Mouse (Mus musculus) v-Abl transformed pro-B cells (cell line): ENCODE results near the gene Prss35.

Experiments used
- in situ Hi-C, 2 experiments: fragments of 400-800 bp; cut with MboI; formaldehyde crosslinking; loops; one replicate each; pipeline ENCODE4 v1.15.1; 2025; ENCODE audit not compliant: unreplicated experiment in 2 of 2

Prss35 gene

GRCm38 (mm10) chr9:86742959-86743911, at the start of gene Prss35:
Gene Prss35, plus strand, starts transcription at chr9:86743649.
- in situ Hi-C loops = no loop called here

- in situ Hi-C loops = no loop called here
Measured at GRCm38 (mm10) chr9:86693935-86694334, 49.5 kb upstream of the Prss35 start.

- in situ Hi-C loops = no loop called here
Measured at GRCm38 (mm10) chr9:86694644-86695043, 48.8 kb upstream of the Prss35 start.

- in situ Hi-C loops = no loop called here
Measured at GRCm38 (mm10) chr9:86695199-86695817, 48.1 kb upstream of the Prss35 start.

- in situ Hi-C loops = no loop called here
Measured at GRCm38 (mm10) chr9:86695818-86696261, 47.6 kb upstream of the Prss35 start, which contains the start of gene Me1. Gene Me1, minus strand, starts transcription at chr9:86695953.

GRCm38 (mm10) chr9:86701264-86701663, 42.2 kb upstream of the Prss35 start:
- in situ Hi-C loops = no loop called here

- in situ Hi-C loops = no loop called here
Measured at GRCm38 (mm10) chr9:86701844-86702243, 41.6 kb upstream of the Prss35 start.

GRCm38 (mm10) chr9:86707431-86707830, 36.0 kb upstream of the Prss35 start:
- in situ Hi-C loops = no loop called here

- in situ Hi-C loops = no loop called here
Measured at GRCm38 (mm10) chr9:86708921-86709320, 34.5 kb upstream of the Prss35 start.

- in situ Hi-C loops = no loop called here
Measured at GRCm38 (mm10) chr9:86710091-86710634, 33.3 kb upstream of the Prss35 start.

GRCm38 (mm10) chr9:86712648-86713047, 30.8 kb upstream of the Prss35 start:
- in situ Hi-C loops = no loop called here

- in situ Hi-C loops = no loop called here
Measured at GRCm38 (mm10) chr9:86714089-86714488, 29.4 kb upstream of the Prss35 start.

GRCm38 (mm10) chr9:86716540-86716939, 26.9 kb upstream of the Prss35 start:
- in situ Hi-C loops = no loop called here

GRCm38 (mm10) chr9:86717119-86717518, 26.3 kb upstream of the Prss35 start:
- in situ Hi-C loops = no loop called here

- in situ Hi-C loops = no loop called here
Measured at GRCm38 (mm10) chr9:86720227-86720626, 23.2 kb upstream of the Prss35 start.

GRCm38 (mm10) chr9:86720794-86721193, 22.7 kb upstream of the Prss35 start:
- in situ Hi-C loops = no loop called here

- in situ Hi-C loops = no loop called here
Measured at GRCm38 (mm10) chr9:86725066-86725465, 18.4 kb upstream of the Prss35 start.

- in situ Hi-C loops = no loop called here
Measured at GRCm38 (mm10) chr9:86725604-86726380, 17.7 kb upstream of the Prss35 start.

- in situ Hi-C loops = no loop called here
Measured at GRCm38 (mm10) chr9:86726381-86726720, 17.1 kb upstream of the Prss35 start.

- in situ Hi-C loops = no loop called here
Measured at GRCm38 (mm10) chr9:86728214-86728814, 15.1 kb upstream of the Prss35 start.
